Mouse (Mus musculus) right cerebral cortex, postnatal 36 days (tissue): ENCODE data around the gene Pamr1.
A peak's percentile ranks its signal among the peaks of the same experiment; 100 is the strongest.

Experiments used
- DNase-seq, 2 experiments: peaks; one replicate each; pipeline ENCODE4 v3.0.0; 2022; ENCODE audit warnings: low spot score in 2 of 2, mixed read lengths in 1 of 2

Pamr1 gene

GRCm38 (mm10) chr2:102661052-102661451, 111.2 kb downstream of the Pamr1 start:
- no peak for DNase-seq

GRCm38 (mm10) chr2:102662911-102663310, 113.1 kb downstream of the Pamr1 start:
- no peak for DNase-seq

- no peak for DNase-seq
These were observed 113.5 kb downstream of the Pamr1 start for GRCm38 (mm10) chr2:102663339-102663738.

- DNase-seq: no peak
These were observed 114.1 kb downstream of the Pamr1 start for GRCm38 (mm10) chr2:102663865-102664264.

GRCm38 (mm10) chr2:102667981-102668380, 118.2 kb downstream of the Pamr1 start:
- DNase-seq: no peak

- DNase-seq: no peak
These were observed 119.8 kb downstream of the Pamr1 start for GRCm38 (mm10) chr2:102669580-102669979.

GRCm38 (mm10) chr2:102674582-102674981, 124.8 kb downstream of the Pamr1 start:
- DNase-seq: no peak

GRCm38 (mm10) chr2:102675275-102675674, 125.5 kb downstream of the Pamr1 start:
- peak in 1 of 2 experiments; percentile 44 for DNase-seq

- DNase-seq: no peak
These were observed 127.0 kb downstream of the Pamr1 start for GRCm38 (mm10) chr2:102676716-102677312.

- DNase-seq: no peak
These were observed 127.6 kb downstream of the Pamr1 start for GRCm38 (mm10) chr2:102677400-102677799.

- no peak for DNase-seq
These were observed 131.5 kb downstream of the Pamr1 start for GRCm38 (mm10) chr2:102681351-102681750.

GRCm38 (mm10) chr2:102682168-102682567, 132.4 kb downstream of the Pamr1 start:
- DNase-seq: no peak

- DNase-seq: no peak
These were observed 135.7 kb downstream of the Pamr1 start for GRCm38 (mm10) chr2:102685371-102686107.

GRCm38 (mm10) chr2:102686108-102686450, 136.3 kb downstream of the Pamr1 start:
- DNase-seq: no peak
